Mouse (Mus musculus) brain, adult 10 weeks (tissue): Measurements from ENCODE around the gene Pet100. TPM values are rescaled to one million over a fixed set of nuclear protein-coding genes. Genes with fewer than 3 reads are reported as not detected.

Source experiments
- polyA plus RNA-seq: library from polyadenylated mRNA; stranded (reverse); fragments of 350-450 nt; fragmentation: Illumina TruSeq; extraction: RNeasy Lipid Tissue Mini Kit (QIAGEN cat#74804); gene quantifications from one replicate; pipeline ENCODE4 v1.2.3, GENCODE M21; 2015; ENCODE audit warnings: low read depth, low replicate concordance

Pet100 gene
- polyA plus RNA-seq: 90.1 TPM

GRCm38 (mm10) chr8:3621199-3621970 lies at the start of gene Pet100, which contains the start of gene Xab2:
Gene Pet100, plus strand, starts transcription at chr8:3621548.
Gene Xab2, minus strand, starts transcription at chr8:3621316.

GRCm38 (mm10) chr8:3586993-3587390 lies 34.4 kb upstream of the Pet100 start, which contains the start of gene Camsap3:
Gene Camsap3, plus strand, starts transcription at chr8:3587293.

GRCm38 (mm10) chr8:3625445-3625844 lies 4.1 kb downstream of the Pet100 start, which contains the start of gene Pcp2:
Gene Pcp2, minus strand, starts transcription at chr8:3625545.

GRCm38 (mm10) chr8:3630647-3631477 lies 9.5 kb downstream of the Pet100 start, which contains the start of gene Stxbp2:
Gene Stxbp2, plus strand, starts transcription at chr8:3630955.

GRCm38 (mm10) chr8:3655526-3655925 lies 34.2 kb downstream of the Pet100 start, which contains the start of gene Retn:
Gene Retn, plus strand, starts transcription at chr8:3655770.

GRCm38 (mm10) chr8:3665507-3665906 lies 44.2 kb downstream of the Pet100 start, which contains the start of gene Mcemp1:
Gene Mcemp1, plus strand, starts transcription at chr8:3665754.

GRCm38 (mm10) chr8:3671980-3672491 lies 50.7 kb downstream of the Pet100 start, which contains the start of gene Fcor:
Gene Fcor, minus strand, starts transcription at chr8:3672362.

Other genes with a start within 250 kb of the Pet100 start
- gene Arhgef18, start 228.5 kb upstream of the Pet100 start, polyA plus RNA-seq: 24.5 TPM
- 1.0 TPM for gene Pex11g, start 153.9 kb upstream of the Pet100 start, polyA plus RNA-seq
- not detected for gene Tex45, start 150.7 kb upstream of the Pet100 start, polyA plus RNA-seq
- 24.3 TPM for gene Zfp358, start 128.4 kb upstream of the Pet100 start, polyA plus RNA-seq
- 89.1 TPM for gene Mcoln1, start 121.1 kb upstream of the Pet100 start, polyA plus RNA-seq
- 48.2 TPM for gene Pnpla6, start 106.2 kb upstream of the Pet100 start, polyA plus RNA-seq
- not detected for gene C330021F23Rik, start 53.6 kb upstream of the Pet100 start, polyA plus RNA-seq
- gene Camsap3, start 34.3 kb upstream of the Pet100 start, polyA plus RNA-seq: 25.7 TPM
- gene Xab2, start 232 bp upstream of the Pet100 start, polyA plus RNA-seq: 31.6 TPM
- not detected for gene Pcp2, start 4.0 kb downstream of the Pet100 start, polyA plus RNA-seq
- 87.8 TPM for gene Stxbp2, start 9.4 kb downstream of the Pet100 start, polyA plus RNA-seq
- gene Retn, start 34.2 kb downstream of the Pet100 start, polyA plus RNA-seq: 1.5 TPM
- 0.40 TPM for gene Mcemp1, start 44.2 kb downstream of the Pet100 start, polyA plus RNA-seq
- gene Fcor, start 50.8 kb downstream of the Pet100 start, polyA plus RNA-seq: 28.4 TPM
- 33.1 TPM for gene Trappc5, start 54.8 kb downstream of the Pet100 start, polyA plus RNA-seq
- not detected for gene Fcer2a, start 72.6 kb downstream of the Pet100 start, polyA plus RNA-seq
- not detected for gene Clec4g, start 99.1 kb downstream of the Pet100 start, polyA plus RNA-seq
- gene Cd209a, start 127.4 kb downstream of the Pet100 start, polyA plus RNA-seq: 0.59 TPM
- not detected for gene Cd209e, start 232.8 kb downstream of the Pet100 start, polyA plus RNA-seq